ENCODE assay signal across 8 mouse cellular contexts in the genomic region with DNA sequence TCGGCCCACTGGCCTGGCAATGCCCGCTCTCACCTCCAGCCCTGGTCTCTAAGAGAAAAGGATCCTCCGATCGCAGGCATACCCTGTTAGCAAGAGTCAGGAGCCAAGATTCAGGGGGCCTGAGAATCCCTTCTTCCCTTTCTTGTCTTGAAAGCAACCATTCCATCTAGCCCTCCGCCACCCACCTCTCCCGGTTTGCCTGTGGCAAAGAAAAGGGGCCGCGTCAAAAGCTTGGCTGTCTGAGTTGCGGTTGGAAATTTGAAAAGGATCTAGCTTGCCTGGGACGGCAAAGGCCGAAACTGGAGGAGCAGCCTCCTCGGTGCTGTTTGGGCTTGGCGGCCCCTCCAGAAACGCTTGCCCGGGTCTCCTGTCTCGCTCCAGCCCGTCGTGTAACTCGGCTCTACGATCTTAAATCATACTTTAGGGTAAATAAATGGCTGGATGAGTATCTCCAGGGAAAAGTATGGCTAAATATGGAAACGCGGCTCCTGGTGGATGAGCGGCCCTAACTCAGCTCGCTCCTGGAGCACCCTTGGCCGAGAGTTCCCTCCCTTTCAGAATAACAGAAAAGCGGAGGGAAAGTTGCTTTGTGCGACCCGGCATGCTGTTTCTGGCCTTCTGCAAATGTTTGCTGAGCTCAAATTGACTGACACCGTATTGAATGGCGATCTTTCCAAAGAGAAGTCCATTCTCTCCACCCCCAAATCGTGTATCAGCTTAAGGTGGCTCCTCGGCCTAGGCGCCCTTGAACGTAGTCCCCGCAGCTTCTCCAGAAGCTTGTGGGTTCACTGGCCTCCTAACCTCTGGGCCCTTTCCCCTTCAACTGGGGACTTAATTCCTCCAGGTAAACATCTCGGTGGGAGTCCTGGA. TPM values are rescaled to one million over a fixed set of nuclear protein-coding genes. Genes with fewer than 3 reads are reported as not detected.
A peak's percentile ranks its signal among the peaks of the same experiment; 100 is the strongest.
DNase-seq lines count a peak whose midpoint lies in the region; ATAC-seq lines count a peak whose summit lies in the region.
"Had no signal": no experiment of that assay in that cellular context is flagged by ENCODE, and none has a peak within 500 bp of the region (broad histone marks: within the 10 kb centered on the region; RNA-seq: fewer than 3 reads in every experiment).

No protein-coding gene starts in this region.

- peak; percentile 11 for DNase-seq in kidney, postnatal 10 days
- DNase-seq in kidney, postnatal 14 days: no peak
- peak; percentile 69 for DNase-seq in limb, embryonic 11.5 days (ENCODE audit: low spot score)
- no peak for DNase-seq in layer of hippocampus, postnatal 14 days (ENCODE audit: low spot score in 2 of 2)
- DNase-seq in urinary bladder, postnatal 25 days (ENCODE audit: low spot score): no peak

- peak overlapping the region; percentile 50 for H3K4me3 ChIP-seq in embryonic facial prominence, embryonic 13.5 days
- H3K4me3 ChIP-seq in limb, embryonic 11.5 days (ENCODE audit: low read depth, low read length): peak overlapping the region; percentile 5; the same call in 1 of the 2 replicates
- peak overlapping the region; percentile 5 for H3K4me3 ChIP-seq in stomach, embryonic 16.5 days (replicated peaks; ENCODE audit: low read length)

- 3% methylated on average over 36 of the region's 36 CpGs for WGBS in embryonic facial prominence, embryonic 13.5 days
- 1% methylated on average over 36 of the region's 36 CpGs for WGBS in limb, embryonic 11.5 days
- WGBS in stomach, embryonic 16.5 days: 17% methylated on average over 36 of the region's 36 CpGs

- no peaks in the 10 kb centered on the region for H3K36me3 ChIP-seq in embryonic facial prominence, embryonic 13.5 days
- H3K36me3 ChIP-seq in limb, embryonic 11.5 days (ENCODE audit: control insufficient read depth, insufficient read depth, low read length): no peaks in the 10 kb centered on the region
- no peaks in the 10 kb centered on the region for H3K36me3 ChIP-seq in stomach, embryonic 16.5 days (ENCODE audit: control insufficient read depth, insufficient read depth, low read length)

- ATAC-seq in embryonic facial prominence, embryonic 13.5 days (ENCODE audit: insufficient number of reproducible peaks, insufficient read depth, low FRiP score, low TSS enrichment, low read depth): no peak
- ATAC-seq in limb, embryonic 11.5 days (ENCODE audit: insufficient number of reproducible peaks, low FRiP score, low TSS enrichment, low read depth): no peak
- ATAC-seq in stomach, embryonic 16.5 days (ENCODE audit: insufficient read depth, low FRiP score): no peak

- H3K27ac ChIP-seq in embryonic facial prominence, embryonic 13.5 days: peak overlapping the region; percentile 45
- no peak overlapping the region for H3K27ac ChIP-seq in limb, embryonic 11.5 days (replicated peaks; ENCODE audit: low read depth, low read length)
- H3K27ac ChIP-seq in stomach, embryonic 16.5 days (ENCODE audit: low read length): no peak overlapping the region

- no peaks in the 10 kb centered on the region for H3K9me3 ChIP-seq in embryonic facial prominence, embryonic 13.5 days
- H3K9me3 ChIP-seq in limb, embryonic 11.5 days (ENCODE audit: control insufficient read depth, low read length): no peaks in the 10 kb centered on the region
- no peaks in the 10 kb centered on the region for H3K9me3 ChIP-seq in stomach, embryonic 16.5 days (replicated peaks; ENCODE audit: control insufficient read depth, low read length)

- peaks cover 49% of the 10 kb centered on the region for H3K4me1 ChIP-seq in embryonic facial prominence, embryonic 13.5 days
- H3K4me1 ChIP-seq in limb, embryonic 11.5 days (ENCODE audit: control insufficient read depth, insufficient read depth, low read length): peaks cover 12% of the 10 kb centered on the region
- peaks cover 13% of the 10 kb centered on the region for H3K4me1 ChIP-seq in stomach, embryonic 16.5 days (ENCODE audit: control insufficient read depth, insufficient read depth, low read length)

- H3K9ac ChIP-seq in embryonic facial prominence, embryonic 13.5 days: peak overlapping the region; percentile 70
- peak overlapping the region; percentile 35; the same call in 1 of the 2 replicates for H3K9ac ChIP-seq in limb, embryonic 11.5 days (ENCODE audit: low read length)
- peak overlapping the region; percentile 23; the same call in 1 of the 2 replicates for H3K9ac ChIP-seq in stomach, embryonic 16.5 days (ENCODE audit: low read length)

- peak overlapping the region; percentile 87 for H3K4me2 ChIP-seq in embryonic facial prominence, embryonic 13.5 days
- H3K4me2 ChIP-seq in limb, embryonic 11.5 days (ENCODE audit: low read depth, severe bottlenecking): peak overlapping the region; percentile 59
- H3K4me2 ChIP-seq in stomach, embryonic 16.5 days (ENCODE audit: low read depth, low read length): peak overlapping the region; percentile 79

- peaks cover 93% of the 10 kb centered on the region for H3K27me3 ChIP-seq in embryonic facial prominence, embryonic 13.5 days
- peaks cover 80% of the 10 kb centered on the region for H3K27me3 ChIP-seq in limb, embryonic 11.5 days (ENCODE audit: control insufficient read depth, insufficient read depth, low read length)
- H3K27me3 ChIP-seq in stomach, embryonic 16.5 days (ENCODE audit: control insufficient read depth, insufficient read depth, low read length): peaks cover 79% of the 10 kb centered on the region

RNA-seq across cellular contexts. Expression of a gene that starts 3.4 kb away (rescaled TPM):
- 62.5 and 65.6 TPM in 2 replicates for polyA plus RNA-seq in embryonic facial prominence, embryonic 13.5 days (2015; fragmentation: Nextera tagmentation; extraction: Ambion mirVana)
- polyA plus RNA-seq in limb, embryonic 11.5 days (2014; fragmentation: Nextera tagmentation; extraction: Ambion mirVana): 37.6 and 43.1 TPM in 2 replicates
- polyA plus RNA-seq in stomach, embryonic 16.5 days (2015; fragmentation: Nextera tagmentation; extraction: Ambion mirVana): 19.0 and 22.1 TPM in 2 replicates
- total RNA-seq in layer of hippocampus, postnatal 14 days (2021): under 1 TPM in 1 of 2 experiments, not detected in 1; 0.45 TPM
- polyA plus RNA-seq: liver, adult 2 months had no signal

Comparison
In these comparisons a context has a peak if more than half of its experiments do, and no peak if none do; other contexts are left out.
1. DNase-seq: peak in kidney, postnatal 10 days (single experiment) and limb, embryonic 11.5 days (single experiment); none in kidney, postnatal 14 days (single experiment), layer of hippocampus, postnatal 14 days (0 of 2) and urinary bladder, postnatal 25 days (single experiment).
2. Peak in every context shown above with its lines, with median percentiles within 50 percentile points of each other: H3K4me2 ChIP-seq, H3K4me3 ChIP-seq and H3K9ac ChIP-seq.